Mouse (Mus musculus) spleen, adult 2 months (tissue): ENCODE results near the gene Desi1. TPM values are rescaled to one million over a fixed set of nuclear protein-coding genes. Genes with fewer than 3 reads are reported as not detected.

ENCODE experiments used
- DNase-seq, 2 experiments: peaks; one replicate each; pipeline versions ENCODE4 v3.0.0 to v3.0.0-alpha.2; 2012 to 2021; ENCODE audit warnings: low spot score in 2 of 2, low read depth in 1 of 2
- H3K27ac ChIP-seq: fragments of 200-500 bp; 2 replicates; pipeline ENCODE4 v1.5.1; 2012; ENCODE audit warnings: low read length, inconsistent platforms; ENCODE audit not compliant: insufficient read depth
- H3K27me3 ChIP-seq: fragments of 200-500 bp; 2 replicates; pipeline ENCODE4 v1.6.1; 2012; ENCODE audit warnings: mild to moderate bottlenecking, moderate library complexity, low read length, inconsistent platforms; ENCODE audit not compliant: control insufficient read depth, insufficient read depth
- H3K36me3 ChIP-seq: fragments of 200-500 bp; 2 replicates; pipeline ENCODE4 v1.6.1; 2012; ENCODE audit warnings: mild to moderate bottlenecking, low read length, inconsistent platforms; ENCODE audit not compliant: control insufficient read depth, insufficient read depth
- H3K4me1 ChIP-seq: fragments of 200-500 bp; 2 replicates; pipeline ENCODE4 v1.6.1; 2011; ENCODE audit warnings: inconsistent platforms; ENCODE audit not compliant: control insufficient read depth, insufficient read depth, insufficient read length
- H3K4me3 ChIP-seq: fragments of 200-500 bp; 2 replicates; pipeline ENCODE4 v1.5.1; 2011; ENCODE audit warnings: mild to moderate bottlenecking, inconsistent platforms; ENCODE audit not compliant: insufficient read depth, insufficient read length; ENCODE audit errors: extremely low read depth
- CTCF ChIP-seq: fragments of 200-500 bp; IDR thresholded peaks from 2 replicates; pipeline ENCODE4 v1.5.1; 2011; ENCODE audit warnings: mild to moderate bottlenecking, inconsistent platforms; ENCODE audit not compliant: insufficient read depth, insufficient read length, insufficient replicate concordance; ENCODE audit errors: extremely low read depth
- POLR2A ChIP-seq: fragments of 200-500 bp; IDR thresholded peaks from 2 replicates; pipeline ENCODE4 v1.6.1; 2011; ENCODE audit warnings: low read depth, low read length, inconsistent platforms
- WGBS: fragments of 180-500 bp; shearing (Covaris S2); methylation state at CpG from one replicate; pipeline ENCODE4 v1.1.7; 2018; 5-methylcytosine and 5-hydroxymethylcytosine counted together
- polyA plus RNA-seq: library from polyadenylated mRNA; depleted of rRNA; stranded (reverse); fragments of >200 nt; gene quantifications from 2 replicates; pipeline ENCODE4 v1.2.3, GENCODE M21; 2012; rRNA removed

Desi1 gene
- polyA plus RNA-seq, 1 experiment = 15.4 TPM

DNA sequence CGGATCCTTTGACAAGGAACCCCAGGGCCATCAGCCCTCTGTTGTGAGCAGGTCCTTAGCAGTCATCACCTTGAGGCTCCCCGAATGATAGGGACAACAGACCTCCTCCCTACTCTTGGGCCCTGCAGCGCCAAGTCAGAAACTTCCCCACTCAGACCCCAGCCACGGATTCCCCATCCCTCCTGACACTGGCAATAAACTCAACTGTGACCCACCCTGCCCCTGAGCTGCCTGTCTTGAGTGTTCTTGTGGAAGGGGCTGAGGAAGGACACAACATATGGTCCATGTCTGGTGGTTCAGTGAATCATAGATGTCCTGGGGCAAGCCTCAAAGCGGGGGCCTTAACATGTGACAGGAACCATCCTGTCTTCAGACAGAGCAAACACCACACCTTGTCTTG is 82.9 kb downstream of the Desi1 start:
- WGBS = 91% methylated on average over 5 of the region's 5 CpGs
- TF ChIP-seq POLR2A (no peak), CTCF (no peak)
- DNase-seq = no peak
- Histone ChIP-seq H3K4me3 (no peak overlapping the region), H3K27ac (no peak overlapping the region), H3K4me1 (no peaks in the 10 kb centered on the region), H3K36me3 (peaks cover 7% of the 10 kb centered on the region; the same call in 1 of the 2 replicates), H3K27me3 (no peaks in the 10 kb centered on the region)

DNA sequence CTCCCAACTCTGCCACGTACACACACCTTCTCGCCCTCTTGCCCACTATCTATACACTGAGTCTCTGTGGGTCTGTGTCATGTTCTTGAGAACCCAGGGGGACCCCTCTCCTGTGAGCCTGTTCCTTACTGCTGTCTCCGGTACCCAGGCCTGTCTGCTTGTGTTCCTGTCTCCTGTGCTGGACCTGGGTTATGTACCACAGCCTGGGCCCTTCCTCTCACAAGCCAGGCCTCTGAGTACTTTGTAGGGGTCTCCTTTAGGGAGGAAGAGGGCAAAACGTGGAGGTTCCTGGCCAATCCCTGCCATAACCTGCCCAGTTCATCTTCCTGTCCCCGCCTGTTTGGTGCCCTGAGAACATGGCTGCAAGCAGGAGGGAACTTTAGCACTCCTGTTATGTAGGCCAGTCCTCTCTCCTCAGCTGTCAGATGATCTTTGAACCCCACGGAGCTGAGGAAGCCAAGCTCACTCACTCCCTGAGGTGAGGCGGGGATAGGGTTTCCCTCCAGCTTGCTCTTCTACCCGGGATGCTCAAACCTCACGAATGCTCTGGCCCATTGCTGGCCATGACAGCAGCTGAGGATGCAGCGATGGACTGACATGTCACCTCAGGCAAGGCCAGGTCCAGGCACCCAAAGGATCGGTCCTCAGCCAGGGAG is 84.1 kb downstream of the Desi1 start:
- Histone ChIP-seq H3K4me1 (no peaks in the 10 kb centered on the region), H3K36me3 (peaks cover 2% of the 10 kb centered on the region; the same call in 1 of the 2 replicates), H3K4me3 (no peak overlapping the region), H3K27me3 (no peaks in the 10 kb centered on the region), H3K27ac (no peak overlapping the region)
- no peak for TF ChIP-seq POLR2A
- TF ChIP-seq CTCF = no peak
- DNase-seq = no peak
- 90% methylated on average over 11 of the region's 11 CpGs for WGBS

DNA sequence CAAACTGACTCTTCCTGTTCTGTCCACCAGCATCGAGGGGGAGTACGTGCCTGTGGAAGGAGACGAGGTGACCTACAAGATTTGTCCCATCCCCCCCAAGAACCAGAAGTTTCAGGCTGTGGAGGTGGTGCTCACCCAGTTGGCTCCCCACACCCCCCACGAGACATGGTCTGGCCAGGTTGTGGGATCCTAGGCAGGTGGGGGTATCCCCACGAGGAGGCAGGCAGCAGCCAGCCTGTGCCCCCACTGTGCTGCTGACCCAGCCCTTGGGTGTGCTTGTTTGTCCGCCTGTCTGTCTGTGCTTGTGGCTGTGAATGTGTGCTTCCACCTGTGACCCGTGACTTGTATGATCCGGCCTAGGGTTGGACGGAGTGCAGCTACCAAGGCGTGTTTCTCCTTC is 84.6 kb downstream of the Desi1 start:
- no peak overlapping the region for H3K4me3 ChIP-seq
- no peaks in the 10 kb centered on the region for H3K4me1 ChIP-seq
- no peak for TF ChIP-seq POLR2A
- TF ChIP-seq CTCF = no peak
- H3K36me3 ChIP-seq = peaks cover 2% of the 10 kb centered on the region; the same call in 1 of the 2 replicates
- no peak overlapping the region for H3K27ac ChIP-seq
- 71% methylated on average over 10 of the region's 10 CpGs for WGBS
- no peak for DNase-seq
- H3K27me3 ChIP-seq = no peaks in the 10 kb centered on the region

DNA sequence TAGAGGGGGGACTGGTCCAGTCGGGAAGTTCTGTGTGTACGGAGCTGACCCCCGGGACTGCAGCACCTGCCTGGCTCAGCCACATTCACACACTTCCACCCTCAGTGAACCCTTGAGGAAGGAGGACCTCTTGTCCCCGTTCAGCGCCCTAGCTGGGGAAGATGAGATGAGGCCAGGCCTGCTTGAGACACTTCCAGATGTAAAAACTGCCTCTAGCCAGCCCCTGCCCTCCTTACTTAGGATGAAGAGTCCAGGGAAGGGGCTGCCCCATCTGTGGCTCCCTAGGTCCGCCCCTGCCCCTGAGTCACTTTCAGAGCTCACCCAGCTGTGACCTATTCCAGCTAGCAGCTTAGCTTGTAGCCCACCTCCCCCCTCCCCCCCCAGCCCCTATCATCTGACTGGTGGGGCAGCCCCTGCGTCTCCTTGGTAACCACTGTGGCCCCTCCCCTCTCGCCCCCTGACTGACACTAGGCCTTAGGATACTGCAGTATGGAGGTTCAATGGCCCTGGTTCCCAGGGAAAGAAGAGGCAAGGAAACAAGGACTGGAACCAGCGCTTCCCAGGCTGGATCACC is 90.4 kb downstream of the Desi1 start:
- no peak overlapping the region for H3K4me3 ChIP-seq
- WGBS = 65% methylated on average over 9 of the region's 9 CpGs
- no peak overlapping the region for H3K27ac ChIP-seq
- no peaks in the 10 kb centered on the region for H3K27me3 ChIP-seq
- DNase-seq = no peak
- TF ChIP-seq POLR2A (no peak), CTCF (no peak)
- H3K36me3 ChIP-seq = no peaks in the 10 kb centered on the region
- H3K4me1 ChIP-seq = no peaks in the 10 kb centered on the region

Other genes starting within 250 kb of the Desi1 start
- gene Tef, start 231.4 kb downstream of the Desi1 start, polyA plus RNA-seq = 21.2 and 21.9 TPM in 2 replicates
- 24.8 and 36.6 TPM in 2 replicates for gene Tob2, start 175.1 kb downstream of the Desi1 start, polyA plus RNA-seq
- 22.7 and 29.8 TPM in 2 replicates for gene Phf5a, start 162.0 kb downstream of the Desi1 start, polyA plus RNA-seq
- 68.7 and 80.4 TPM in 2 replicates for gene Aco2, start 161.6 kb downstream of the Desi1 start, polyA plus RNA-seq
- gene Polr3h, start 107.6 kb downstream of the Desi1 start, polyA plus RNA-seq = 8.6 and 11.1 TPM in 2 replicates
- gene Csdc2, start 97.1 kb downstream of the Desi1 start, polyA plus RNA-seq = 5.4 and 6.1 TPM in 2 replicates
- gene Pmm1, start 72.9 kb downstream of the Desi1 start, polyA plus RNA-seq = 18.2 and 28.1 TPM in 2 replicates
- gene 1700029P11Rik, start 53.3 kb downstream of the Desi1 start, polyA plus RNA-seq = not detected in 2 replicates
- gene Xrcc6, start 46.0 kb downstream of the Desi1 start, polyA plus RNA-seq = 11.8 TPM in 2 replicates
- 34.5 and 37.5 TPM in 2 replicates for gene Snu13, start 13.7 kb upstream of the Desi1 start, polyA plus RNA-seq
- gene 4930407I10Rik, start 25.3 kb upstream of the Desi1 start, polyA plus RNA-seq = not detected in 2 replicates
- gene Mei1, start 36.1 kb upstream of the Desi1 start, polyA plus RNA-seq = 0.05 TPM in 1 of 2 replicates, not detected in the other
- gene Ccdc134, start 94.1 kb upstream of the Desi1 start, polyA plus RNA-seq = 16.2 and 16.7 TPM in 2 replicates
- 204 and 317 TPM in 2 replicates for gene Srebf2, start 113.3 kb upstream of the Desi1 start, polyA plus RNA-seq
- 5.4 and 14.7 TPM in 2 replicates for gene Shisa8, start 179.0 kb upstream of the Desi1 start, polyA plus RNA-seq
- 120 and 179 TPM in 2 replicates for gene Tnfrsf13c, start 190.5 kb upstream of the Desi1 start, polyA plus RNA-seq
- 10.2 and 16.8 TPM in 2 replicates for gene Cenpm, start 210.9 kb upstream of the Desi1 start, polyA plus RNA-seq
- 0.05 and 0.08 TPM in 2 replicates for gene 1500009C09Rik, start 218.5 kb upstream of the Desi1 start, polyA plus RNA-seq
- 1.6 and 1.8 TPM in 2 replicates for gene Sept3, start 241.0 kb upstream of the Desi1 start, polyA plus RNA-seq